Mouse (Mus musculus) cortical plate, adult 2 months (tissue): ENCODE measurements around the gene Atp13a2. TPM values are rescaled to one million over a fixed set of nuclear protein-coding genes. Genes with fewer than 3 reads are reported as not detected.

Experiments
- H3K27ac ChIP-seq: fragments of 200-500 bp; 2 replicates; pipeline ENCODE4 v1.5.1; 2012; ENCODE audit warnings: low read length, control low read depth, inconsistent platforms; ENCODE audit not compliant: insufficient read depth
- H3K4me1 ChIP-seq: fragments of 200-500 bp; 2 replicates; pipeline ENCODE4 v1.6.1; 2011; ENCODE audit warnings: low read length; ENCODE audit not compliant: control insufficient read depth, insufficient read depth
- H3K4me3 ChIP-seq: fragments of 200-500 bp; 2 replicates; pipeline ENCODE4 v1.5.1; 2011; ENCODE audit warnings: mild to moderate bottlenecking, low read length, control low read depth; ENCODE audit not compliant: insufficient read depth
- CTCF ChIP-seq: fragments of 200-500 bp; IDR thresholded peaks from 2 replicates; pipeline ENCODE4 v1.5.1; 2011; ENCODE audit warnings: mild to moderate bottlenecking, control low read depth, low read length; ENCODE audit not compliant: insufficient read depth; ENCODE audit errors: extremely low read depth
- POLR2A ChIP-seq: fragments of 200-500 bp; IDR thresholded peaks from 2 replicates; pipeline ENCODE4 v1.6.1; 2011; ENCODE audit warnings: mild to moderate bottlenecking, low read length, control low read depth; ENCODE audit not compliant: insufficient read depth; ENCODE audit errors: extremely low read depth
- polyA plus RNA-seq: library from polyadenylated mRNA; depleted of rRNA; stranded (reverse); fragments of >200 nt; gene quantifications from 2 replicates; pipeline ENCODE4 v1.2.3, GENCODE M21; 2012

Gene Atp13a2
- polyA plus RNA-seq, 1 experiment: 187 TPM

- Histone ChIP-seq H3K4me1 (peaks cover 9% of the 10 kb centered on the region; the same call in 1 of the 2 replicates), H3K27ac (no peak overlapping the region), H3K4me3 (no peak overlapping the region)
- TF ChIP-seq POLR2A (no peak), CTCF (no peak)
Observed at GRCm38 (mm10) chr4:141014856-141015255, 28.2 kb downstream of the Atp13a2 start.

GRCm38 (mm10) chr4:141015356-141015755 lies 28.7 kb downstream of the Atp13a2 start:
- peaks cover 7% of the 10 kb centered on the region; the same call in 1 of the 2 replicates for H3K4me1 ChIP-seq
- no peak overlapping the region for H3K27ac ChIP-seq
- H3K4me3 ChIP-seq: no peak overlapping the region
- TF ChIP-seq CTCF (no peak), POLR2A (no peak)

- H3K4me1 ChIP-seq: peaks cover 7% of the 10 kb centered on the region; the same call in 1 of the 2 replicates
- no peak for TF ChIP-seq CTCF
- TF ChIP-seq POLR2A: no peak
- no peak overlapping the region for H3K4me3 ChIP-seq
- peak overlapping the region; percentile 49 for H3K27ac ChIP-seq
Observed at GRCm38 (mm10) chr4:141016311-141016710, 29.6 kb downstream of the Atp13a2 start.

- Histone ChIP-seq H3K4me1 (0 out of 2 replicates have a peak, but pooled peaks cover 2% of the 10 kb centered on the region), H3K4me3 (no peak overlapping the region), H3K27ac (no peak overlapping the region)
- TF ChIP-seq CTCF (no peak), POLR2A (no peak)
Observed at GRCm38 (mm10) chr4:141017657-141018436, 31.2 kb downstream of the Atp13a2 start.

- no peak overlapping the region for H3K27ac ChIP-seq
- H3K4me3 ChIP-seq: no peak overlapping the region
- TF ChIP-seq POLR2A: no peak
- no peak for TF ChIP-seq CTCF
- peaks cover 10% of the 10 kb centered on the region for H3K4me1 ChIP-seq
Observed at GRCm38 (mm10) chr4:141020220-141020619, 33.5 kb downstream of the Atp13a2 start.

GRCm38 (mm10) chr4:141020811-141021613 lies 34.3 kb downstream of the Atp13a2 start:
- Histone ChIP-seq H3K4me1 (peaks cover 10% of the 10 kb centered on the region), H3K27ac (no peak overlapping the region), H3K4me3 (no peak overlapping the region)
- TF ChIP-seq POLR2A (no peak), CTCF (no peak)

GRCm38 (mm10) chr4:141021614-141021929 lies 34.9 kb downstream of the Atp13a2 start:
- Histone ChIP-seq H3K4me3 (no peak overlapping the region), H3K27ac (no peak overlapping the region), H3K4me1 (peaks cover 9% of the 10 kb centered on the region)
- TF ChIP-seq CTCF (no peak), POLR2A (no peak)

- no peak overlapping the region for H3K4me3 ChIP-seq
- no peak overlapping the region for H3K27ac ChIP-seq
- TF ChIP-seq CTCF (no peak), POLR2A (no peak)
- H3K4me1 ChIP-seq: peaks cover 9% of the 10 kb centered on the region
Observed at GRCm38 (mm10) chr4:141024052-141024451, 37.4 kb downstream of the Atp13a2 start.

- no peak for TF ChIP-seq CTCF
- TF ChIP-seq POLR2A: no peak
- no peak overlapping the region for H3K4me3 ChIP-seq
Observed at GRCm38 (mm10) chr4:141024992-141025391, 38.3 kb downstream of the Atp13a2 start.

More at GRCm38 (mm10) chr4:141024992-141025391, 38.3 kb downstream of the Atp13a2 start:
- H3K27ac ChIP-seq: no peak overlapping the region
- H3K4me1 ChIP-seq: peaks cover 9% of the 10 kb centered on the region
